Mouse (Mus musculus) Patski (cell line): ENCODE results near the gene Sass6. TPM values are rescaled to one million over a fixed set of nuclear protein-coding genes. Genes with fewer than 3 reads are reported as not detected.

Experiments used
- ATAC-seq: fragments of 100-300 bp; one replicate; pipeline ENCODE4 v1.8.0; 2021
- CTCF ChIA-PET: fragments of 350-600 bp; sonication (Branson Sonifier 250); formaldehyde crosslinking; loops from one replicate; lab custom pipeline; 2022; ENCODE audit warnings: inconsistent platforms; lab: Charles Lee
- POLR2A ChIA-PET: fragments of 350-600 bp; sonication (Branson Sonifier 250); formaldehyde crosslinking; loops from one replicate; lab custom pipeline; 2022; ENCODE audit warnings: antibody characterized with exemption, inconsistent platforms; lab: Charles Lee
- DNase-seq: peaks from one replicate; pipeline ENCODE4 v3.0.0-alpha.2; 2011; ENCODE audit warnings: low read depth, low spot score
- H3K27me3 ChIP-seq: fragments of 371-371 bp; one replicate; pipeline ENCODE4 v1.5.1; 2021
- CTCF ChIP-seq: fragments of 100-300 bp; IDR thresholded peaks from one replicate; pipeline ENCODE4 v1.5.1; 2021
- in situ Hi-C: fragments of 300-500 bp; cut with MboI; formaldehyde crosslinking; loops from 3 replicates; pipeline ENCODE4 v1.11.1; 2018; ENCODE audit warnings: low pct_unique_long_range_greater_than_20kb, mixed read lengths
- polyA plus RNA-seq: library from polyadenylated mRNA; unstranded; gene quantifications from one replicate; pipeline ENCODE4 v1.2.3, GENCODE M21; 2021

Gene Sass6
- polyA plus RNA-seq, 1 experiment from 2014 or later, result 11.7 TPM

DNA sequence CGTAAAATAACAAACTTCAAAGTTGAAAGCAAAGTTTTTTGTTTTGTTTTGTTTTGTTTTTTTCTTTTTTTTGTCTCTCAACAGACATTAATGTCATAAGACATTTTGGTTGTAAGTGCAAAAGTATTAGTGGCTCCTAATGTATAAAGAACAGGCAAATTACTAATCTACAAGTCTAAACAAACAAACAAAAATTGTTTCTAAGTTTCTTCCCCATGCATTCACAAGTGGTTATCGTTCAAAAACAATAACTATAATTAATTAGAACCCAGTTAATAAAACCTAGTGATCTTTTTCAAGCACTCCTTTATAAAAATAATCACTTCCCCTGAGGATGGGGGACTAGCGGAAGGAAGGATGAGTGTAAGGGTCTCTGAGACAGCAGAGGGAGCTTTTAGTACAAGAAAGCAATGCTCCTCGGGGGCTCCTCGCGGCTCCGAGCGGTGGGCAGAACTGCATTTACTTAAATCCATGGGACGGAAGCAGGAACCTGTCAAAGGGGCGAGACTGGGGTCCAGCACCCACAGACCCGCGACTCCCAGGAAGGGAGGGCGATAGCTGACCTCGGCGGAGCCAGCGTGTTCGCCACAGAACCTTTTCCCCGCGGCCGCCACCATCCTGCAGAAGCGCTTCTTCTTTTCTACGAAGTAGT is 580 bp upstream of the Sass6 start:
- in situ Hi-C loops, result loop anchor here (10.0 kb wide), 1 partner anchor 241 kb away; no protein-coding TSS in a partner anchor
- TF ChIP-seq CTCF, result no peak
- ChIA-PET POLR2A (interaction anchor here (0.6 to 1.8 kb wide), 5 partner anchors 10 to 170 kb away, joined by 3 to 6 read pairs (median 4); partner anchors contain the start of genes Cdc14a and Dbt), CTCF (interaction anchor here (1.1 to 1.7 kb wide), 3 partner anchors 10 to 21 kb away, joined by 3 read pairs; partner anchors contain the start of gene Trmt13)
- DNase-seq (no peak), ATAC-seq (peak; percentile 54)
- H3K27me3 ChIP-seq, result no peaks in the 10 kb centered on the region

DNA sequence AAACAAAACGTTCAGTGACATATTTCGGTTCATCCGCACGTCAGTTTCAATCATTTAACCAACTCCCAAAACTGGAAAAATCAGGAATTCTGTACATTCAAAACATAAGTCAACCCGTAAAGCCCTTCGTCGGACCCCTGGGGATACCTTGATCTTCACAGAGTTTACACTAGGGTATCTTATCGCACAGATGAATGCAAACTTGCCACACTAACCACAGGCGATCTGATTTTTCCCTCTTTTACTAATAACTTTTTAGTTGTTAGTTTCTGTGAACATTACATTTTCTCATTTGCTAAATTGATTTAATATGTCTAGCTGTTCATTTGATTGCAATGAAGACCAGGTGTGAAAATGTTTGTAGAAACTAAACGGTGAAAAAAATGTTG is 815 bp downstream of the Sass6 start:
- no peak for DNase-seq
- ATAC-seq, result no peak
- ChIA-PET POLR2A (no interaction called here), CTCF (interaction anchor here (1.0 to 1.6 kb wide), 4 partner anchors 9 to 264 kb away, joined by 3 to 4 read pairs (median 3); partner anchors contain the start of gene Trmt13)
- no peak for TF ChIP-seq CTCF
- H3K27me3 ChIP-seq, result no peaks in the 10 kb centered on the region
- in situ Hi-C loops, result loop anchor here (5.0 to 10.0 kb wide), 2 partner anchors 152 to 239 kb away; no protein-coding TSS in a partner anchor

DNA sequence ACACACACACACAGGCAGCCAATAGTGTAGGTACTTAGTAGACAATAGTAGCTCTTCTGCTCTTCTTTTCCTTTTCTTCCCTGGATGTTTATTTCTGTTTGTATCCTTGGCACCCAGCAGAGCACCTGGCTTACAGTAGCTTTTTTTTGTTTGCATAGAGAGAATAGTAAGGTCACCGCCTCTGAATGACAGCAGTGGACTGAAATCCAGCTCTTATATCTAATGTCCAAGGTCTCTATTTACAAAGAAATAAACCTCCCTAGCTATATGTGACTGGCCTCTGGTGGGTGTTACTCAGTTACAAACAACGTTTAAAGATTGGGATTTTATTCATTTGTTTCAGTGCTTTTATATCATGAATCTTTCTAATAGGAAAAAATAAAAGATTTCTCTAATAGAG is 4.9 kb downstream of the Sass6 start:
- in situ Hi-C loops, result loop anchor here (5.0 to 10.0 kb wide), 2 partner anchors 148 to 235 kb away; no protein-coding TSS in a partner anchor
- H3K27me3 ChIP-seq, result no peaks in the 10 kb centered on the region
- ATAC-seq, result no peak
- ChIA-PET POLR2A (interaction anchor here (0.9 kb wide), 1 partner anchor 12 kb away, joined by 3 read pairs; no protein-coding TSS in a partner anchor), CTCF (interaction anchor here (1.1 to 2.5 kb wide), 3 partner anchors 12 to 152 kb away, joined by 3 to 10 read pairs (median 5); partner anchors contain the start of gene Trmt13)
- DNase-seq, result no peak
- TF ChIP-seq CTCF, result no peak

DNA sequence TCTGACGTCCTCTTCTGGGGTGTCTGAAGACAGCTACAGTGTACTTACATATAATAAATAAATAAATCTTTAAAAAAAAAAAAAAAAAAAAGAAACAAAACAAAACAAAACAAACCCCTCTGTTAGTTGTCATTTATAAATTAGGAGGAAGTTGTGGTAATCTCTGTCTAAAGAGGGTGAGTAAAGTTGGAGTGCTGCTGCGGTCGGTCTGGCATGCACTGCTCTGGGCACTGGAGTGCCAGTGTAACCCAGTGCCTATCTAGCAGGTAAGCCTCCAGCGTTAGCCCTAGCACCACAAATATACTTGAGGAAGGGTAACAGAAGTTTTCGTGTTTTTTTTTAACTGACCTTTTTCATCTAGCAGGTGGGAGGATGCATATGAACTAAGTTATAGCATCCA is 6.2 kb downstream of the Sass6 start:
- DNase-seq (no peak), ATAC-seq (no peak)
- no peak for TF ChIP-seq CTCF
- in situ Hi-C loops, result no loop called here
- no peaks in the 10 kb centered on the region for H3K27me3 ChIP-seq
- ChIA-PET POLR2A (no interaction called here), CTCF (interaction anchor here (1.0 to 2.5 kb wide), 3 partner anchors 14 to 60 kb away, joined by 3 to 10 read pairs (median 4); partner anchors contain the start of gene Trmt13)

DNA sequence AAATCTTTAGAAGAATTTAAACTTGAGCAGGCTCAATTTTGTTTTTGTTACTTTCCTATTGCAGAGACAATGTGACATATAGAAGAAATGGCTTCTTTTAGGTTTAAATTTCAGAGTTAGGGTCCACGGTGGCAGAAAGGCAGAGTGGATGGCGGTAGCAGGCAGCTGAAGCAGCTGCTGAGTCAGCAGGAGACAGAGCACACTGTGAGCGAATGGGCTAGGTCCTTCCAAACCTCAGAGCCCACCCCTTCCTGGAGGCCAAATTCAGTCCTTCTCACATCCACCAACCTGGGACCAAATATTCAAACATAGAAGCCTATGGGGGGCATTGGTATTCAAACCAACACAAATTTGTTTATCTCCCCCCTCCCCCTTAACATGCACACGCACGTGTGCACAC is 7.0 kb downstream of the Sass6 start:
- no peaks in the 10 kb centered on the region for H3K27me3 ChIP-seq
- in situ Hi-C loops, result no loop called here
- no peak for TF ChIP-seq CTCF
- DNase-seq (no peak), ATAC-seq (no peak)
- POLR2A ChIA-PET, result no interaction called here
- CTCF ChIA-PET, result interaction anchor here (1.0 to 4.8 kb wide), 7 partner anchors 13 to 234 kb away, joined by 3 to 22 read pairs (median 4); partner anchors contain the start of gene Trmt13

DNA sequence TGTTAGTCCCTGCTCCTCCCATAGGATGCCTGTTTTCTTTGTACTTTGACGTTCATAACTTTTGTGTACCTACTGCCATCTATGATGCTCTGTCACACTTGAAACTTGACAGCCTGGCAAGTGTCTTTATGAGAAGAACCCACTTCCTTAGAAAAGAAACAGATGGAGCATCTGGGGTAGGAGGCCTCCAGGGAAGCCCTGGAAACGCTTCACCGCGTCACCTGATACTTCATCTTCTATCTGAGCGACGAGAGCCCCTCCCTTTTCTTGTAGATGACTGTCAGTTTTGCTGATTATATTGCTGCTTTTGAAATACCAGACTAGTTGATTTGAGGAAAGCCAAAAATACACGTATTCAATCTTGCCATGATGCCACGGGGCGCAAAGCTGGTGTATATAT is 9.8 kb downstream of the Sass6 start:
- H3K27me3 ChIP-seq, result no peaks in the 10 kb centered on the region
- ChIA-PET CTCF (interaction anchor here (0.9 to 4.8 kb wide), 9 partner anchors 10 to 146 kb away, joined by 3 to 22 read pairs (median 3); partner anchors contain the start of genes Sass6 and Trmt13), POLR2A (no interaction called here)
- no peak for ATAC-seq
- no peak for TF ChIP-seq CTCF
- DNase-seq, result no peak
- in situ Hi-C loops, result no loop called here

DNA sequence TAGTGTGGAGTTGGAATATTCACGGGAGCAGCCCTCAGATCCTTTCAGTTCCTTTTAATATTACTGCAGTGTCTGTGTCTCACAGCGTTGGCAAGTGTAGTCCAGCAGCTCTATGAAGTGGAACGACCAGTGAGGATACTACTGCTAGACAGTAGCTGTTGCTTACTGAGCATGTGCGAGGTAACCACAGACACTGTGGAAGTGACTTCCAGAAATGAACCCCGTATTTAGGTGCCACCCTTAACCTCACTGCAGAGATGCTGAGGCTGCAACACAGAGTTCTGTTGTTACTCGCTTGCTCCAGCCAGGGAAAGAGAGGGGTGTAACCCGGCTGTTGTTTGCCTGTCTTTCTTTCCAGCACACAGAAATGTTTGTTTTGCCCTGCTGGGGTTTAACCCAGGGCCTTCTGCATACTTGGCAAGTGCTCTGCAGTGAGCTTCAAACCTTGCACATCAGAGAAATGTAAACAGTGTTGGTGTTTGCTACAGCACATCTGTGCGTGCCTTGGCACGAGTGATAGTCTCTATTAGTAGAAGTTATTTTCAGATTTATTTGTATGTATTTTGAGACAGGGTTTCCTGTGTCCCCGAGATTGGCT is 19.6 kb downstream of the Sass6 start, which contains the start of gene Trmt13:
Gene Trmt13 (minus strand): TSS at position 293 of the 598 bp plus-strand sequence.
- in situ Hi-C loops, result no loop called here
- H3K27me3 ChIP-seq, result no peaks in the 10 kb centered on the region
- no peak for TF ChIP-seq CTCF
- ATAC-seq (peak; percentile 83), DNase-seq (no peak)
- ChIA-PET CTCF (interaction anchor here (0.9 to 2.4 kb wide), 11 partner anchors 10 to 137 kb away, joined by 3 to 10 read pairs (median 4); partner anchors contain the start of gene Sass6), POLR2A (no interaction called here)

DNA sequence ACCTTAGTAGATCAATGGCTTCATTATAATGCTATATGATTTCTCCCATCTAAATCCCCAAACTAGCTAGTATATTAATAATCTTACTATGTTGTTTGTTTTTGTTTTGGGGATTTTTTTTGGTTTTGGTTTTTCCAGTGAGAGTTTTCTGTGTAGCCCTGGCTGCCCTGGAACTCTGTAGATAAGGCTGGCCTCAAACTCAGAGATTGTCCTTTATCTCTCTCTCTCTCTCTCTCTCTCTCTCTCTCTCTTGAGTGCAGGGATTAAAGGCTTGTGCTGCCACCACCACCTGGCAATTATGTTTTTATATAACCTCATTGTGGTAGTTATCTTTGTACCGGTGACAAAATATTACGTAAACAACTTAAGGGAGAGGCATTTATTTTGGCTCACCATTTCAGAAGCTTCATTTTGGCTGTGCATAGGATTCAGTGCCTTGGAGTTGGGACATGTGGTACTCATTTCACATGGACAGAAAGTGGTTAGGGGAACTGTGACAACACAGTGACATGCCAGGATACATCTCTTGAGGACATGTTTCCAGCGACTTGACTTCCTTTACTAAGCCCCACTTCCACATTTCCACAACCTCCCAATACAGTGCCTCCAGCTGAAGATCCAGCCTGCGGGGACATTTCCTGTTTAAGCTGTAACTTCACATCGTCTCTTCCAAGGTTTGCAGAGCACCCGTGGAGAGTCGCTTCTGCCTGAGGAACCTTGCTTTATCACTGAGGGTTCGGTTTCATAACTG is 20.7 kb downstream of the Sass6 start:
- in situ Hi-C loops, result no loop called here
- TF ChIP-seq CTCF, result no peak
- ATAC-seq (no peak), DNase-seq (no peak)
- H3K27me3 ChIP-seq, result no peaks in the 10 kb centered on the region
- CTCF ChIA-PET, result interaction anchor here (0.7 to 2.4 kb wide), 9 partner anchors 11 to 311 kb away, joined by 3 to 10 read pairs (median 3); partner anchors contain the start of gene Sass6
- POLR2A ChIA-PET, result no interaction called here

DNA sequence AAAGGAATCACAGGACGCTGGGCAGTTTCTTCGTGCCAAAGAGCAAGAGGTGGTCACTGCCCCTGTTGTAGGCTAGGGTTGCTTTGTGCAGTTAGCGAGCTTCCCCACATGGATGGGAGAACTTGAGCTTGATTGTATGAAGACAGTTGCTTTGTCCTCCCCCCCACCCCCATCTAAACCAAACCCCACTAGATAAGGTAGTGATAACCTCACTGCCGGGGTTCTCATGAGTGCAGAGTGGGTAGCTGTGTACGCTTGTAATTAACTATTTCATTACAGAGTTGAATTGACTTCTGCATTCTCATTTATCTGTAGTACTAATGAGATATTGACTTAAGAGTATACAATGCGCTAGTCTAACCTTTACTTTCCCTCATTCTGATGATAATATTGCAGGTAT is 24.1 kb downstream of the Sass6 start:
- no peaks in the 10 kb centered on the region for H3K27me3 ChIP-seq
- POLR2A ChIA-PET, result interaction anchor here (0.5 to 0.6 kb wide), 3 partner anchors 31 to 298 kb away, joined by 3 to 6 read pairs (median 3); no protein-coding TSS in a partner anchor
- CTCF ChIA-PET, result interaction anchor here (0.8 to 1.8 kb wide), 4 partner anchors 9 to 41 kb away, joined by 3 to 7 read pairs (median 4); no protein-coding TSS in a partner anchor
- DNase-seq, result no peak
- in situ Hi-C loops, result no loop called here
- no peak for ATAC-seq
- no peak for TF ChIP-seq CTCF
